Mouse (Mus musculus) gastrocnemius, adult 8-10 months (tissue): Measurements from ENCODE around the gene Nat10. TPM values are rescaled to one million over a fixed set of nuclear protein-coding genes. Genes with fewer than 3 reads are reported as not detected.

Source experiments
- DNase-seq, 2 experiments: peaks; one replicate each; pipeline ENCODE4 v3.0.0; 2022; ENCODE audit warnings: low spot score in 2 of 2
- total RNA-seq, 4 experiments: library from RNA; stranded (reverse); gene quantifications; 2 replicates each; pipeline ENCODE4 v1.2.4; 2022

Gene Nat10
- total RNA-seq, 4 experiments from 2014 or later = 13.7 to 16.7 (median 14.6) TPM

DNA sequence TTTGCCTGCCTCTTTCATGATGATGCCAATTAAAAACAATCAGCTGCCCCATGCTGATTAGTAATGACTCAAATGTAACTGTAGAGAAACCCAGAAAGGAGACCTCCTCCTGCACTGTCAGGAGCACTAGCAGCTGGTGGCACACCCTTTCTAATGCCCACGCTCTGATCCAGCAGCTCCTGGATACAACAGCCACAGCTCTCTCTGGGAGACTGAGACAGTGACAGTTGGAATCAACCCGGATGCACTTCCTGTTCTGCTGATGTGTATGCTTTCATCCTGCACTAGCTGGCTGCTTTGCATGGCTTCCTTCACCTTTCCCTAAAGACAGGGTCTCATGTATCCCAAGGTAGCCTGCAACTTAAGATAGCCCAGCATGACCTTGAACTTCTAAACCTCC lies 15.0 kb downstream of the Nat10 start:
- no peak for DNase-seq

DNA sequence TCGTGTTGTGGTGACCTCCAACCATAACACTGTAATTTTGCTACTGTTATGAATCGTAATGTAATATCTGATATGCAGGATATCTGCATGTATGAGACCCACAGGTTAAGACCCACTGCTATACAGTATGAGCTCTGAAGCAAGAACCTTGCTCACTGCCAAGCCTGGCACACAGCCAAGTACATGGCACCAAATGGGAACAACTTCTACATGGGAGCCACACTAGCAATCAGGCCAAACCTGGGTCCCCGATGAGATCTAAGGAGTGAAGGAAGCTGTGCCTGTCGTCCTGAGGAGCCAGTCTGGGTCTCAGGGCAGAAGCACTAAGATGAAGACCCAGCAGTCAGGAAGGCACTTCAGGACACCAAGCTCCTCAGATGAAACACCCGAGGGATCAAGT lies 15.6 kb downstream of the Nat10 start:
- no peak for DNase-seq

DNA sequence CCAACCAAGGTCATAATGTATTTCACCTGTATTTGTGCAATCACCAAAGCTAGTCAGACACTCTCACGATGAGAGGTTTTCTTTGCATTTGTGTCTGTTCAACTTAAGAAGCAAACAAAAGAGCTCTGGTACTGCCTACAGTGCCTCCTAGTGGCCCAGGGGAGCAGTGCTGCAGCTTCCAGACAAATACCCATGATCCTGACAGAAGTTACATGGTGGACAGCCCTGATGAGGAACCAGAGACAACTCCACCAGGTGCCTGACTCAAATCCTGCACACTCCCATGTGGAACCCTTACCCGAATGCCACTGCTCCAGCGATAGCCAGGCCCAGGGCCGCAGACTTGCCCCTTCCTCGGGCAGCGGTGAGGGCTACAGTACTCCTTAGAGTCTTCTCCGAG lies 17.1 kb downstream of the Nat10 start:
- DNase-seq = peak; percentile 20 to 22

DNA sequence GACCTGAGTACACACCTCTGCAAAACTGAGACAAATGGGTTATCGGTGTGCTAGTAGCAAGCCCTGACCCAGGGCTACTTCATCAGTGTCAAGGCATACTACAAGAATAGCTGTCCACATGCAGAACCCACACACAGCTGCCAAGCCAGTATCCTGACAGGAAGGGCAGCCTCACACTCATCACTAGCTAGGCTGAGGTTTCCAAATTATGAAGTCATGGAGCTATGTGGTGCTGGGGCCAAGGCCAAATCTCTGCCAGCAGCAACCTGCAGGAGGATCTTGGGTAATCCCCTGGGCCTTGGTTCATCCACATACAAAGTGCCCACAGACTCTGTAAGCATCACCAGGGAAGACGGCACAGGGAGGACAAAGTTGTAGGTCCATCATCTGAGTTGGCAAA lies 17.5 kb downstream of the Nat10 start:
- peak in 1 of 2 experiments; percentile 20 for DNase-seq

DNA sequence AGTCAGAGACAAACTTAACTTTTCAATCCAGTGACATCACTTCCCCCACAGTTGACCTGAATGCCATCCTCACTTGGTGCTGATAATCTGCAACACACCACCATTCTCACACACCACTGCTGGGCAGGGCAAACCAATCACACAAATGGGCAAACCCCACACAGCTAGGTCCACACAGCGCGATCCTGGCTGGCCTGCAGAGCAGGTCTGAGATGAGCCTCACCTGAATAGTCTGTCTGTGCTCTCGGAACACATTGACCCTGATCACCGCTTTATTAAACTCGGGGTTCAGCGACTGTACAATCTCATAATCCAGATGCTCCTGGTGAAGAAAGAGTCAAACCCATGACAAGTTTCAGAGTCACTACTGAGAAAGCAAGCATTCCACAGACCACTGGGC lies 18.2 kb downstream of the Nat10 start:
- DNase-seq = no peak

DNA sequence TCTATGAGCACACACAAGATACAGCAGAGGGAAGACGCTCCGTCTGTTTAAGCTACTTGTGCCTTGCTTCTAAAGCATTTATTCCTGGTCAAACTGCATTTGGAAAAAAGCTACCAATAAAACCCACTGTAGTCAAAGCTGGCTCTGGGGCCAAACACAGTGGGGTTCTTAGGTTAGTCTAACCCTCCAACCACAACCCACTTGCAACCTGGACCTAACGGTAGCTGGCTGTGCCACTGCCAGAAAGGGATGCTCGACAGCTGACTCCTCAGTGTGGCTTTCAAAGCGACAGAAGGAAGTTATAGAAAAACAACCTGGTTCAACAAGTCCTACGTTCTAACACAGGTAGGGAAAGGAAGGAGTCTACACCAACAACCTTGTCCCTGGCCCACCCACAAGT lies 29.6 kb downstream of the Nat10 start:
- DNase-seq = no peak

DNA sequence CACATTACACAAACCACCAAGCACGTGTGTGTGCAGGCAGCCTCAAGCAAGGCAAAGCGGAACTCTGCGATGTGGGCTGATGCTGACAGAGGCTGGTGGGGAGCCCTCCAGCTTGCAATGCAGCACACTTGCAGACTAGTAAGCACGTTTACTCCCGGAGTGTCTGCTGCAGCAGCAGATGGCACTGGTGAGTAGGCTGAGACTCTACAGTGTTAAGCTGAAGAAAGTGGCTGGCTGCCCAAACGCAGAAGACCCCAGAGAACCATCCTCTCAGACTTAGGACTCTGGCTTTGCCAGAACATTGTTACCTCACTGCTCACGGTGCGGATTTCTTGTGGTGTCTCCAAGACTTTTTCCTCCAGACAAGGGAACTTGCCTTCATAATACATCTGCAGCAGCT lies 30.1 kb downstream of the Nat10 start:
- DNase-seq = no peak

DNA sequence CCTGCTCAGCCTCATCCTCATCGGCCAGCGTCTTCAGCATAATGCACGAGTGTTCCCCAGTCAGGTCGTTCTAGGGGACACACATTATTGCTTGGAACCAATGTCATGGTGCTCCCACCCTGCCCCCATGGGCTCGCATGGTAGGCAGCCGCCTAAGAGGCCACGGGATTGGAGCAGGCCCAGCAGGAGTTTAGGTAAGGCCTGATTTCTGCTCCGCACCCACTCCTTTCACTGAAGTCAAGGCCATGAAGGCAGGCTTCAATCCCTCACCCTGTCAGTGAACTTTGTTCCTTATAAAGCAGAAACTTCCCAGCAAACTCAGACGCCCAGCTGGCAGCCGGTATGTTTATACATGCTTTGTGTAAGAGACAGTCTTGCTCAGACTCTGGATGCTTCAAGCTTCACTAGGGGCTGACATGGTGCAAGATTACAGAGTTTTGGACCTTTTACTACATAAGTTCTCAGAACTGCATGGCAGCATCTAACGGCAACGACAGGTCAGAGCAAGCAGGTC lies 33.0 kb downstream of the Nat10 start:
- no peak for DNase-seq

DNA sequence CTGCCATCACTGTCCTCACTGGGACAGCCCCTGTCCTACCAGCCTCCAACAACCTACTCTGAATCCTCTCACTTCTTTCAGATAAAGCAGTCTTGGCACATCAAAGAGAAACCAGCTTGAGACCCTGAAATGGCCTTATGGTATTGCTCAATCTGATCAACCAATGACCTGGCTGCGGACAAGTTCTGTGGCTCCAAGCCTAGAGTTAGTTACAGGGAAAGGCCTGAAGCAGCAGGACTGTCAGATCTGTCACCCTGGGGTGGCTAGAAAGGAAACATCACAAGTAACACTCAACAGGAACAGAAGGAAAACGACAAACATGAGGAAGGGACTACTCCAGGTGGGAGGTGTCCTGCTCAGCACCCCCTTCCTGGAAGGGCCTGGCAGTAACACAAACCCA lies 36.5 kb downstream of the Nat10 start:
- DNase-seq = no peak

DNA sequence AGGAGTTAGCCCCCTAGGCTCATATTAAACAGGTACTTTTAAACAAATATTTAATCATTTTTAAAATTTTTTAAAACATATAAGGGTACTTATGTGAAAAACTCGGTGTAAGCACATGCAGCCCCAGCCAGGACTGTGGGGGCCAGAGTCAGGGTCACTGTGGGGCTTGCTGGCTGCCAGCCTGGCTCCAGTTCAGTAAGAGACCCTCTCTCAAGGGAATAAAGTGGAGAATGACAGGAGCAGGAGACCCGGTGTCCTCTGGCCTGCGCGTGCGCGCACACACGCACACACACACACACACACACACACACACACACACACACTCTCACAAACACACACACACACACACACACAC lies 41.8 kb downstream of the Nat10 start:
- DNase-seq = no peak

DNA sequence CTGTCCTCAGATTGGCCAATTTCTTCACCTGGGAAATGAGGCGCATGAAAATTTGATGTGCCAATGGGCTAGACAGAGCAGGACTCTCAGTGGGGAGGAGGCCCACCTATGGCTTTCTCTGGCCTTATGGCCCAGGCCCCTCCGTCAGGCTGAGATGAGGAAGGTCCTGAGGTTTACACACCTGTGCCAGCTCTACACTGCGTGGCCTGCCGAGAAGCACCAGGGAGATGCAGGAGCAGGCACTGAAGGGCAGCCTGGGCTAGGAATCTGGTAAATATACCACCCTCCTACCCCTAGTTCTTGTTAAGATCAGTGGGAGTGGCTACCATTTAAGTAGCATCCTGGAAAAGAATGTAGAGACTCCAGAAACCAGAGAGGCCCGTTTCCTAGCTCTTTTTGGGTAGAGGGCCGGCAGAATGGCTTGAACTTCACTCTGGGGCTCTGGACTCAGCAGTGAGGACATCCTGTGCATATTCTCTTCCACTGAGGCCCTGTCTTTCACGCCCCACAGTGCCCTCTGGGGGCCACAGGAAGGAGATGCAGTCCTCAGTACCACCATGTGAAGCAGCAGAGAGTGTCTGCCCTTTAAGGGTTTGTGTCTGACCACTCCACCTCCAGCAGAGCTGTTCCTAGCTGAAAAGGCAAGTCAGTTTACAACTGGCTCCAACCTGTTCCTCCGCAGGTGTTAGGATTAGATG lies 42.3 kb downstream of the Nat10 start:
- peak; percentile 35 to 57 for DNase-seq

DNA sequence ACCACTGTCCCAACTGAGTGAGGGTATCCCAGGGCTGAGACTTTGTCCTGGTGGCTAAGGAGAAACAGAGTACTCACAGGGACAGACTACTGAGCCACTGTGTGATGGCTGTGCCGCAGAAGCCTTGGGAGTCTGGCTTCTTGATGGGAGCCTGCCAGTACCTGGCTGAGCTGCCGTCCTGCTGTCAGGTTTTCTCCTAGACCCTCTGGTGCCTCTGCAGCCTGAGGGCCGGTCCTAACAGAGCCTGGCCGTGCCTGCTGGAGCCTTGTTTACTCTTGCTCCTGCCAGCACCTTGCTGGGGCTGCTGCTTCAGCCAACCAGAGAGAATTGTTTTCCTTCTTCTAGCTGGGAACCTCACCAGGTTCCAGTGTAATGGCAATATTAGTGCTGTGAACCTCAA lies 46.7 kb downstream of the Nat10 start:
- no peak for DNase-seq

DNA sequence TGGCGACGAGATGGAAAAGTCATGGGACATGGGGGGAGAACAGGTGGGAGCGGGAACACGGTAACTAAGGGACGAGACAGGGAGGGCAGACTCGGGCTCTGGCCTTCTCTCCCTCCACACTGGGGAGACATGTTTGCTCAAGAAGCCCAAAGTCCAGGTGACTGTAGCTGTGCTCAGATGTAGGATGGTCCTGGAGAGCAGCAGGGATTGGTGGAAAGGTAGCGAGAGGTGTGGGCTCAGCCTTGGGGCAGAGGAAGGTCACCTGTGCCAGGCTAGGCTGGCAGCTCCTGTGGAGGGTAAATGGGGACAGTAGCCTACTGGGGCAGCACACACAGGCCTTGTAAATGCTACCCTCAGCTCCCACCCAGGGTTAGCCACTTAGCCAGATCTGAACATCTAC lies 47.2 kb downstream of the Nat10 start:
- DNase-seq = no peak

DNA sequence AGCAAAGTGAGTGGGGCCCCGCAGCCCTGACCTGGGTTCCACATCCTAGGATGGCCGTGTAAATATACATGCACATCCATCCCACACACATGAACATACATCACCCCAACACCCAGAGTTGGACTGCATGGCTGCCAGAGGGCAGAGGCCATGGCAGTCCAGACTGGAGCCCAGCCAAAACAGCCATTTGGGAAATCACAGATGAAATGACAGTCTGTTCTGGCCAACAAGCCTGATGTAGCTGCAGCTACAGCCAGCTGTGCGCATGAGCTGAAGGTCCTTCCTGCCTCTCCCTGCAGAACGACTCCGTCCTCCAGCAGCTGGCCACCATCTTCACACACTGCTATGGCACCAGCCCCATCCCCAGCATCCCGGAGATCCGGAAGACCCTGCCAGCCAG lies 50.2 kb downstream of the Nat10 start:
- DNase-seq = no peak

DNA sequence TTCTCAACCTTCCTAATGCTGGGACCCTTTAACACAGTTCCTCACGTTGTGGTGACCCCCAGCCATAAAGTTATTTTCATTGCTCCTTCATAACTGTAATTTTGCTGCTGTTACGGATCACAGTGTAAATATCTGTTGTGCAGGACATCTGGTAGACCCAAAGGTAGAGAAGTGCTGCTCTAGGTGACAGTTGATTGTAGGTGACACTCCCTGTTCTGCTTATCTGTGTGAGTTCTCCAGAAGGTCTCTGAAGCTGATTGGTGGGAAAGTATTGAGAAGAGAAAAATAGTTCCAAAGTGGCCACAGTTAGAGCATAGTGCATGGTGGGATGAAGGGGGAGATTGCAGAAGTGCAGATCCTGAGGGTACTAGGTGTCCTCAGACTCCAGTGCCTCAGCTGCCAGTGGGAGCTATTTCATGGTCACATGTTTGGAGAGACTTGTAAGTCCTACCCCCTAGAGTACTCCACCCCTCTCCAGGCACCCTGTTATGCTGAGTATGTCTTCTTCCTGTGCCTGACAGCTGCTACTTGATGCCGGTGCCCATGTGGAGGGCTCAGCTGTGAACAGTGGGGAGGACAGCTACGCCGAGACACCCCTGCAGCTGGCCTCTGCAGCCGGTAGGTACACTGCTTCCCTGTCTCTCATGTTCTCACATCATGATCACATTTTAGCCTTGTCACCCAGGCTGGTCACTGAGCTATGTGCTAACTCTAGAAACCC lies 53.9 kb downstream of the Nat10 start:
- DNase-seq = no peak

DNA sequence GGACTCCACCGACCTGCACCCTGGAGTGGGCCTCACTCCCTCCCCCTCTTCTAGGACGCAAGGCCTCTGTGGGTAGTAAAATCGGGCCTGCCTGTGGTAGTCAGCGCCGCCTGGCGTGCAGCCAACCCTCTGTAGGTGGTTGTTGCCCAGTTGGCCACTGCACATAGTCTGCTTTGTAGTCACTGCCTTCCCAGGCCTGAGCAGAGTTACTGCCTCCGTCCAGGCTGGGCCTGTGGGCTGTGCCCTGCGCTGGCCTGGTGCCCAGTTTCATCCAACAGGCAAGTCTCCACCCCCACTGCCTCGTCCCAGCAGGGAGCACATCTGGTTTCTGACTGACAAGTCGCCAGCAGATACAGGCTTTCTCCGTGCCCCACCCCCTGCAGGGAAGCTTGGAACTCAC lies 54.8 kb downstream of the Nat10 start:
- peak in 1 of 2 experiments; percentile 34 for DNase-seq

DNA sequence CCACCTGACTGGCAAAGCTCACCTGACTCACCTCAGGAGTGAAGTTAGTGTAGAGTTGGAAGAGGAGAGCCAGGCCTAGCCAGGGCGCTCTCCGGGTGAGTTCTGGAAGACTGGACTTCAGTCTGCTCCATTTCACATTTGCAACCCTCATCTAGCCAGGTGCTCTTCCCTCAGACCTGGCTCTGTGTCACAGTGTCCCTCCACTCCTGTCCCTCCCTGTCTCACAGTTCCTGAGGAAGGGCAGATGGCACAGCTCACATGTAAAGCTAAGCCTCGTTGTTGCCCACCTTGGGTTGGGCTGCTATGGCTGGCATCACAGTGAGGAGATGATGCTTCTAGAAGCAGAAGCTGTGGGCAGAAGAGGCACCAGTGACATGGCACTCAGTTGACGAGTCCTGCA lies 55.2 kb downstream of the Nat10 start:
- no peak for DNase-seq

DNA sequence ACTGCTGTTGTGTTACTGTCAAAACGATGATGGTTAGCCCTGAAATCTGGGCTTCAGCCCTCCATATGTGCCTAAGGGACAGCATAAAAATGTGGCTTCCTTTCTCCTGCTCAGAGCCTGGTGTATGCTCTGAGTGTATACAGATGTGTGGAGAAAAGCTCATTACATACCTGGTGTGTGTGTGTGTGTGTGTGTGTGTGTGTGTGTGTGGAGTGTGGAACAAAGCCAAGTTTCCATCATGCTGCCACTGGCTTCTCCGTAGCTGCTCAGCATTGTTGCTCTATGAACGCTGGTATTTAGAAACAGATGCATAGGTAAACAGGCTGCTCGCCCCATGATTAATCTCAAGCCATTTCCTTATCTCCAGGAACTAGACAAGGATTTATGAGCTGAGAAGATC lies 57.2 kb downstream of the Nat10 start:
- DNase-seq = no peak

DNA sequence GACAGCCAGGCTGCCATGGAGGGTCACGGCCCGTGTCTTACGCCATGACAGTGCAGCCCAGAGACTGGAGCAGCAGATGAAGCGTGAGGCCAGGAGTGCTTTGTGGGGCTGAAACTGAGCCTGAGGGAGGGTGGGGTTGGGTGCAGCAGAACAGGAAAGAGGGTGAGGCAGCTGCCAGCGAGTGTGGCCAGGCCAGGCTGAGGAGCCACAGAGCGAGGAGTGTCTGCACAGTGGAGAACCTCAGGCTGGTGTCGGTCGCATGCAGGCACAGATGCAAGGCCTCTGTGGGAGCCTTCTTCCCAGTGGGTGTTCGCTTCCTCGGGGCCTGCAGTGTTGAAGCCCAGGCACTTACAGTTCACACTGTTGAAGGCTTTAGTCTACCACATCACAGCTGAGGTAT lies 57.7 kb downstream of the Nat10 start:
- no peak for DNase-seq

DNA sequence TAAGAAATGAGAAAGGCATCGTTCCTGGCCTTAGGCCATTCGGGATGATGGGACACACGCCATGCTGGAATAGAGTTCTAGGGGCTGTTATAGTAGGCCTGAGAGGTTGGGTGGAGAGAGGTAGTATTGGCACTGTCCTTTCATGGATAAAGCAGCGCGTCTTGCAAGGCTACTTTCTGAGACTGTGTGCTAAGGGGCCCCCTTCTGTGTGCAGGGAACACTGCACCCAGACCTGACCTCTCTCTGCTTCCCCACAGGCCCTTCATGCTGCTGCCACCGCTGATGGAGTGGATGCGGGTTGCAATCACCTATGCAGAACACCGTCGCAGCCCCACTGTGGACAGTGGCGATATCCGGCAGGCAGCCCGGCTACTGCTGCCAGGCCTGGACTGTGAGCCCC lies 60.6 kb downstream of the Nat10 start:
- DNase-seq = no peak

DNA sequence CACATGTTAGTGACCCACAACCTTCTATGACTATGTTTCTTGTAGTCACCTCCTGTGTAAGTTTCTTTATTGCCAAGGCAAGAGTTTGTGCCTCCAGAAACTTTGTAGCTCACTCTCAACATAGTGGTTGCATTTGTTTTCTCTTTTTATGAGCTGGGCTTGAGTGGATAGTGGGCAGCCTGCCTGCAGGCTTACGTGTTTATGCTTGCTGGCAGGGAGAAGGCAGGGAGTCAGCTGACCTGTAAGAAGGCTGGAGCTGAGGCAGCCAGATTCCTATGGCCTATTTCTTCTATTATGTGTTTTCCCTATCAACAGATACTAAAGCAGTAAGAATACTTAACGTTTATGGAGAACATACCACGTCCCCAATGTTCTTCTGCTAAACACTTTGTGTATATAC lies 64.9 kb downstream of the Nat10 start:
- peak; percentile 59 to 73 for DNase-seq

DNA sequence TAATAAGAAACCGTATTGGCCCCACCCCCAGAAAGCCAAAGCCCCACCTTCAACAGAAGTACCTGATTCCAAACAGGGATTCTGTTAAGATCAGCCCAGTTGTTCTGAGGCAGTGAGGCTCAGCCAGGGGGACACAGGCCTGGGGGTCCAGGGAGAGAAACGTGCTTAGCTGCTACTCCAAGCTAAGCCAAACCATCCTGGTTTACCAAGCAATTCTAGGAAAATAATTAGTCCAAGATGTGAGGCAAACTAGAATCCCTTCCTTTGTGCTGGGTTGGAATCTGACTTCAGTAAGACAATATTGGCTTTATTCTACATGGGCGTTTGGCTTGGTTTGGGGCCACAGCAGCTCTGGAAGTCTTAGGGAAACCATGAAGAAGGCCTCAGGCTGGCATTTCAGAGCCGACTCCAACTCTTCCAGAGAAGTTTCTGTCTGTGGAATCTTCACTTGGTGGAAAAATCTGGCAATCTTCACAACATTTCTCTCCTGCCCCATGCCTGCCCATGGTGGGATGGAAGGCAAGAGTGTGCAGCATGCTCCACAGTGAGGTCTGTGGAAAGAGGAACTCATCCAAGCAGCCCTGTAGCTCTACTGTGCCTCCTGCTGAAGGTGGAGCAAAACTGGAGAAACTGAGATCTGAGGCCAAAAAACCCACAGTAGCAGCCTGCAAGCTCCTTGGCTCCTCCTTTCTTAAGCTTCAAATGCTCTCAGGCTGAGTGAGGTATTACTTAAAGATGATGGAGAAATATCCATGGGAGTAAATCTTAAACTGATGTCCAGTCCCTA lies 66.1 kb downstream of the Nat10 start:
- DNase-seq = no peak
